Mouse (Mus musculus) embryo, embryonic 9.5 days (tissue): ENCODE results near the gene AB124611.
"Not testable (repeated sequence)": the region's sequence is repeated elsewhere in the genome, so short reads cannot be mapped to it uniquely, and the experiment has no call there.

Source experiments
- DNase-seq: peaks from one replicate; pipeline ENCODE4 v3.0.0-alpha.2; 2017; ENCODE audit errors: extremely low spot score

The AB124611 gene

GRCm38 (mm10) chr9:21525937-21526633, at the start of gene AB124611:
Gene AB124611 (plus strand): TSS chr9:21526176.
- no peak for DNase-seq

DNA sequence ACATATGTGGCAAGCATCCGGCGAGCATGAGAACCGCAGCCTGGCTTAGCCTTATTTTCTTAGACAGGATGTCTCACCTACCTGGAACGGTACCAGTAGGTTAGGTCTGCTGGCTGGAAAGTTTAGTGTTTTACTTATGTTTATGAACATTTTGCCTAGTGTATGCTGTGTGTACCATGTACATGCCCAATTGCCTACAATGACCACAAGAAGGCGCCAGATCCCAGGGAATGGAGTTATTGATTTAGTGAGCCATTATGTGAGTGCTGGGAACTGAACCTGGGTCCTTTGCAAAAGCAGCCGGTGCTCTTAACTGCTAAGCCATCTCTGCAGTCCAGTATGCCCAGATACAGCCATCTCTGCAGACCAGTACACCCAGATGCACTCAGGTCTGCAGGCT, 48.3 kb upstream of the AB124611 start:
- no peak for DNase-seq

- DNase-seq = no peak
Measured at GRCm38 (mm10) chr9:21484065-21484464, 41.9 kb upstream of the AB124611 start.

GRCm38 (mm10) chr9:21488246-21488645, 37.7 kb upstream of the AB124611 start:
- not testable (repeated sequence) for DNase-seq

GRCm38 (mm10) chr9:21490696-21491095, 35.3 kb upstream of the AB124611 start:
- no peak for DNase-seq

GRCm38 (mm10) chr9:21493907-21494306, 32.1 kb upstream of the AB124611 start:
- DNase-seq = no peak

- no peak for DNase-seq
Measured at GRCm38 (mm10) chr9:21494726-21495125, 31.2 kb upstream of the AB124611 start.

- peak; percentile 52 for DNase-seq
Measured at GRCm38 (mm10) chr9:21496308-21497049, 29.5 kb upstream of the AB124611 start.

GRCm38 (mm10) chr9:21497050-21497542, 28.9 kb upstream of the AB124611 start:
- DNase-seq = no peak

- no peak for DNase-seq
Measured at GRCm38 (mm10) chr9:21497664-21498063, 28.3 kb upstream of the AB124611 start.

DNA sequence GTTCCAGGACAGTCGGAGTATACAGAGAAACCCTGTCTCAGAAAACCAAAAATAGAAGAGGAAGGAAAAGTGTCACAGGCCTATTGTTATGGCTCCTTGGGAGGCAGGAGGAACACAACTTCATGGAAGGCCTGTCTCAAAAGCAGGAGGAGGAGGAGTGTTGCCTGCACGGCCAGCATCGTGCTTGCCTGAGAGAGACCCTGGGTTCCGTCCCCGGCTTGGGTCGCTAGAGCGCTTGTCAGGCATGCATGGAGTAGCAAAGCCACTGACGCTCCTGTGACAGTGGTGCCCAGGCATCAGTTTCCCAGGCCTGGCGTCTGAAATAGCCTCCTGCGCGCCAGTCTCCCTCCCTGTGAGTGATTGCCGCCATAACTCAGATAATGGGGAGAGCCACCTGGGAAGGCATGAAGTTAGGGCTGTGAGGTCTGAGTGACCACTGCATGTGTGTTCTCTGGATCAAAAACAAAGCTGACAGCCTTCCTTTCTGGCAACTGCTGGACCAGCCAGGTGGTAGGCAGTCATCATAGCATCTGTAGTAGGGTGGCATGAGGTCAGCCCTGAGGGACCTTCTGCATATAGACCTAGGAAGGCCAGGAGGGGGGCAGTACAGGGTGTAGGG, 27.6 kb upstream of the AB124611 start:
- DNase-seq = no peak

DNA sequence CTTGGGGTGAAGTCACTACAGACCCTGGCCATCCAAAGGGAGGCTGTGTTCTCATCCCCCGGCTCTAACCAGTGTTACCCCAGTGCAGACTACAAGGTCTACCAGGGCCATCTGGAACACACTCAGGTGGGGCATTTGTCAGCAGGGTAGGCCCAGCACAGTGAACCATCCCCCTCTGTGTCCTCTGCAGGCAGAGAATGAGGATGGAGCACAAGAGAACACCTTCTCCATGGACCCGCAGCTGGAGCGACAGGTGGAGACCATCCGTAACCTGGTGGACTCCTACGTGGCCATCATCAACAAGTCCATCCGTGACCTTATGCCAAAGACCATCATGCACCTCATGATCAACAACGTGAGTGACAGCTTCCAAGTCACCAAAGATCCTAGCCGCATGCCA, 22.6 kb upstream of the AB124611 start:
- DNase-seq = no peak

- no peak for DNase-seq
Measured at GRCm38 (mm10) chr9:21505767-21506166, 20.2 kb upstream of the AB124611 start.

GRCm38 (mm10) chr9:21507753-21508430, 18.1 kb upstream of the AB124611 start:
- DNase-seq = no peak

GRCm38 (mm10) chr9:21508871-21509404, 17.0 kb upstream of the AB124611 start:
- DNase-seq = no peak

DNA sequence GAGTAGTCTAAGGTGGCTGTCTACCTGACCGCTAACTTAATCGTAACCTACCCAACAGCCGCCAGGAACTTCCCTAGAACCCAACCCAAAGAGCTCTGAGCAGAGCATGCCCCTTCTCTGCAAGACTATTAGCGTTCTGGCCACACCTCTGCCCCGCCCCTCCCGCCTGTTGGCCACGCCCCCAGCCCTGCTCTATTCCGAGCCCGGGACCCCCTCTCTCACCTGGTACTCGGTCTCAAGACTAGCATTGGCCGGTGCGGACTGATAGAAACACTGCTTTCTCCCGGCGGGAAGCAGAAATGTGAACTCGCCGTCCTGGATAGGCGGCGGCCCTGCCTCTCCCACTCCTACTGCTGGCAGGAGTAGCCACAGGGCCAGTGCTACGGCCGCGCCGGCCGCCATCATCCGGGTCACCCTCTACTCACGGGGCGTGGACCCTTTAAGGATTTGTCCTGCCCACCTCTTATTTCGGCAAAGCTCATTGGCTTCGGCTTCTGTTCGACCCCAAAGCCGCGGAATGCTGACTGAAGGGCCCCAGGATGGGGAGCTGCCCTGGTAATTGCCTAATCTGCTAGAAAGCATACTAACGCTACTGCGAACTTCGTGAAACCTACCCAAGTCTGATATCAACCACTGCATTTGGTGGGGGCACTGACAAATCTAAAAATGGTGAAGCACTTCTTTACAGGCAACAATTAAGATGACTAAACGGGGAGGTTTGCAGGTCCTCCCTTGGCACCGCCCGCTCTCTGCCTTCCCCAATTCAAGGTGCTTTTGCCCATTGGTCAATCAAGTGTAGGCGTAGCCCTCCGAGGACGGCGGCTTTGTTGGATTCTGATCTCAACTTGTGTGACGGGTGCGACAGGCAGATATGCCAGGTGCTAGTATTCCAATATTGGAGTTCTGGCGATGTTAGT, 15.9 kb upstream of the AB124611 start, which contains the start of gene Tmed1:
TSS of gene Tmed1 (minus strand) at position 481 of the 917 bp plus-strand sequence.
- peak; percentile 97 for DNase-seq

DNA sequence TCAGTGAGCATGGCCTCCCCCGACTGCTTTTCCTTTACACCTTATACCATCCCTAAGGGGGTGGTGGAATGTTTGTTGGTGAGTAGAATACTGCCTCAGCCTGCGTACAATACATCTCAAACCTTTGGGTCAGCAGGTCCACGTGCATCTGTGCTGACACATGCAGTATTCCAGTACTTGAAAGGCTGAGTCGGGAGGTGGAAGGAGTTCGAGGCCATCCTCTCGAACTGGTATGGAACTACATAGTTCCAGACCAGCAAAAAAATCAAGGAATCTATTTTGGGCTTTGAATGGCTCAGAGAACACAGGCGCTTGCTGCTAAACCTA, 15.3 kb upstream of the AB124611 start:
- DNase-seq = no peak

DNA sequence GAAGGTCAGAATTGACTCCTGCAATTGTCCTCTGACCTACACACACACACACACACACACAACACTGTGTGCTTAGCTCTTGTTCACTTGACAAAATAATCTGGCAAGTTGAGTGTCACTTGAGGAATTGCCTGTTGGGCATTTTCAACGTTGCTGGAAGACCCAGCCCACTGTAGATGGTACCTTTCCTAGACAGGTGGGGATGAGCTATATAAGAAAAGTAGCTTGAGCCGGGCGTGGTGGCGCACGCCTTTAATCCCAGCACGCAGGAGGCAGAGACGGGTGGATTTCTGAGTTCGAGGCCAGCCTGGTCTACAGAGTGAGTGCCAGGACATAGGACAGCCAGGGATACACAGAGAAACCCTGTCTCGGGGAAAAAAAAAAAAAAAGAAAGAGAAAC, 14.9 kb upstream of the AB124611 start:
- DNase-seq = no peak

DNA sequence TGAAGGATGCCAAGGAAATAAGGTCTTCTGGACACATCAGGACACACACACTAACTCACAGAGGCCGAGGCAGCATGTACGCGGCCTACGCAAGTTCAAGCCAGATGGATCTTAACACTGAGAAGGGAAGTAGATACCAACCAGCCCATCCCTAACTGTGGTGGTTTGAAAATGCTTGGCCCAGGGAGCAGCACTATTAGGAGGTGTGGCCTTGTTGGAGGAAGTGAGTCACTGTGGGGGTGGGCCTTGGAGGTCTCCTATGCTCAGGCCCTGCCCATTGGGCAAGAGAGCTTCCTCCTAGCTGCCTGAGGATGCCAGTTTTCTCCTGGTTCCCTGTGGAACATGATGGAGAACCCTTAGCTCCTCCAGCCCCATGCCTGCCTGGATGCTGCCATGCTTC, 12.5 kb upstream of the AB124611 start:
- no peak for DNase-seq

- DNase-seq = no peak
Measured at GRCm38 (mm10) chr9:21517947-21518495, 8.0 kb upstream of the AB124611 start.
